Mouse (Mus musculus) lung, adult 2 months (tissue): ENCODE results near the gene Stn1. TPM values are rescaled to one million over a fixed set of nuclear protein-coding genes. Genes with fewer than 3 reads are reported as not detected.

ENCODE experiments used
- DNase-seq: peaks from one replicate; pipeline ENCODE4 v3.0.0; 2022
- H3K4me1 ChIP-seq: fragments of 200-500 bp; 2 replicates; pipeline ENCODE4 v1.6.1; 2011; ENCODE audit warnings: low read length; ENCODE audit not compliant: control insufficient read depth, insufficient read depth
- H3K4me3 ChIP-seq: fragments of 200-500 bp; replicated peaks from 2 replicates; pipeline ENCODE3; 2011; ENCODE audit warnings: low read depth, mild to moderate bottlenecking, control low read depth, low read length; ENCODE audit errors: extremely low read depth
- CTCF ChIP-seq: fragments of 200-500 bp; IDR thresholded peaks from 2 replicates; pipeline ENCODE4 v1.5.1; 2011; ENCODE audit warnings: mild to moderate bottlenecking, low read length, control low read depth; ENCODE audit not compliant: insufficient read depth
- POLR2A ChIP-seq: fragments of 200-500 bp; IDR thresholded peaks from 2 replicates; pipeline ENCODE4 v1.6.1; 2011; ENCODE audit warnings: low read depth, mild to moderate bottlenecking, control low read depth, low read length, borderline replicate concordance; ENCODE audit errors: extremely low read depth
- WGBS: fragments of 180-500 bp; shearing (Covaris S2); methylation state at CpG from one replicate; pipeline ENCODE4 v1.1.7; 2018; 5-methylcytosine and 5-hydroxymethylcytosine counted together
- polyA plus RNA-seq: library from polyadenylated mRNA; depleted of rRNA; stranded (reverse); fragments of >200 nt; gene quantifications from 2 replicates; pipeline ENCODE4 v1.2.3, GENCODE M21; 2012

Stn1 gene
- polyA plus RNA-seq, 1 experiment: 21.1 TPM

GRCm38 (mm10) chr19:47545528-47545927, 8.2 kb upstream of the Stn1 start:
- DNase-seq: no peak
- Histone ChIP-seq H3K4me1 (no peaks in the 10 kb centered on the region), H3K4me3 (no peak overlapping the region)
- TF ChIP-seq CTCF: no peak

- no peak overlapping the region for H3K4me3 ChIP-seq
- 63% methylated on average over 3 of the region's 3 CpGs for WGBS
- no peak for DNase-seq
- H3K4me1 ChIP-seq: no peaks in the 10 kb centered on the region
- TF ChIP-seq POLR2A: no peak
Measured at GRCm38 (mm10) chr19:47545055-47545454, 7.7 kb upstream of the Stn1 start.

- TF ChIP-seq POLR2A: no peak
- TF ChIP-seq CTCF: no peak
- WGBS: 75% methylated on average over 7 of the region's 7 CpGs
- Histone ChIP-seq H3K4me3 (no peak overlapping the region), H3K4me1 (peaks cover 5% of the 10 kb centered on the region)
- no peak for DNase-seq
Measured at GRCm38 (mm10) chr19:47542441-47542840, 5.1 kb upstream of the Stn1 start.

GRCm38 (mm10) chr19:47538801-47539200, 1.5 kb upstream of the Stn1 start:
- H3K4me1 ChIP-seq: peaks cover 6% of the 10 kb centered on the region
- 26% methylated on average over 6 of the region's 6 CpGs for WGBS
- peak; percentile 49 for DNase-seq
- TF ChIP-seq POLR2A (no peak), CTCF (no peak)
- H3K4me3 ChIP-seq: no peak overlapping the region

GRCm38 (mm10) chr19:47537879-47538278, 572 bp upstream of the Stn1 start:
- 34% methylated on average over 6 of the region's 6 CpGs for WGBS
- DNase-seq: peak; percentile 47
- TF ChIP-seq CTCF: no peak
- no peak for TF ChIP-seq POLR2A
- peaks cover 6% of the 10 kb centered on the region for H3K4me1 ChIP-seq
- no peak overlapping the region for H3K4me3 ChIP-seq

- H3K4me3 ChIP-seq: peak overlapping the region; percentile 83
- TF ChIP-seq CTCF: no peak
- TF ChIP-seq POLR2A: peak; percentile 85; the same call in 1 of the 2 replicates
- 3% methylated on average over 39 of the region's 39 CpGs for WGBS
Measured at GRCm38 (mm10) chr19:47536521-47537299, 597 bp downstream of the Stn1 start.

GRCm38 (mm10) chr19:47534131-47534530, 3.2 kb downstream of the Stn1 start:
- no peak for TF ChIP-seq POLR2A
- TF ChIP-seq CTCF: no peak
- DNase-seq: no peak
- 56% methylated on average over 1 of the region's 1 CpGs for WGBS

More at GRCm38 (mm10) chr19:47536521-47537299, 597 bp downstream of the Stn1 start:
- peaks cover 6% of the 10 kb centered on the region for H3K4me1 ChIP-seq
- DNase-seq: peak; percentile 99

GRCm38 (mm10) chr19:47532449-47532848, 4.9 kb downstream of the Stn1 start:
- WGBS: 93% methylated on average over 3 of the region's 3 CpGs
- TF ChIP-seq CTCF: peak; percentile 41; the same call in 1 of the 2 replicates
- no peak for TF ChIP-seq POLR2A
- no peak overlapping the region for H3K4me3 ChIP-seq
- peaks cover 1% of the 10 kb centered on the region for H3K4me1 ChIP-seq
- DNase-seq: no peak

More at GRCm38 (mm10) chr19:47534131-47534530, 3.2 kb downstream of the Stn1 start:
- no peak overlapping the region for H3K4me3 ChIP-seq
- H3K4me1 ChIP-seq: peaks cover 6% of the 10 kb centered on the region

- no peak for TF ChIP-seq POLR2A
- TF ChIP-seq CTCF: no peak
- 74% methylated on average over 5 of the region's 5 CpGs for WGBS
- Histone ChIP-seq H3K4me3 (no peak overlapping the region), H3K4me1 (no peaks in the 10 kb centered on the region)
- no peak for DNase-seq
Measured at GRCm38 (mm10) chr19:47531309-47531708, 6.0 kb downstream of the Stn1 start.
